Mouse (Mus musculus) bone marrow macrophage, adult 2 months (primary cell): Measurements from ENCODE around the gene Phxr2. TPM values are rescaled to one million over a fixed set of nuclear protein-coding genes. Genes with fewer than 3 reads are reported as not detected.

Source experiments
- H3K27ac ChIP-seq: 2 replicates; pipeline ENCODE4 v1.5.1; 2012; ENCODE audit warnings: low read depth, low read length; ENCODE audit not compliant: insufficient read depth
- H3K4me1 ChIP-seq: 2 replicates; pipeline ENCODE4 v1.6.1; 2012; ENCODE audit warnings: low read length; ENCODE audit not compliant: control insufficient read depth, insufficient read depth
- H3K4me3 ChIP-seq: 2 replicates; pipeline ENCODE4 v1.5.1; 2012; ENCODE audit warnings: mild to moderate bottlenecking, low read length, moderate library complexity; ENCODE audit not compliant: insufficient read depth
- CTCF ChIP-seq: IDR thresholded peaks from 2 replicates; pipeline ENCODE4 v1.5.1; 2012; ENCODE audit warnings: low read depth, mild to moderate bottlenecking, low read length, moderate library complexity
- POLR2A ChIP-seq: IDR thresholded peaks from 2 replicates; pipeline ENCODE4 v1.6.1; 2012; ENCODE audit warnings: mild to moderate bottlenecking, low read depth, low read length, borderline replicate concordance
- polyA plus RNA-seq: library from polyadenylated mRNA; stranded (reverse); fragments of >200 nt; gene quantifications from 2 replicates; pipeline ENCODE4 v1.2.4, GENCODE M21; 2012; ENCODE audit not compliant: missing spikeins, insufficient read depth, insufficient read length

Phxr2 gene
- polyA plus RNA-seq, 1 experiment: not detected

GRCm38 (mm10) chr10:99133321-99133875 lies 7.3 kb upstream of the Phxr2 start:
- no peak overlapping the region for H3K27ac ChIP-seq
- no peak for TF ChIP-seq POLR2A
- no peak for TF ChIP-seq CTCF
- no peak overlapping the region for H3K4me3 ChIP-seq
- H3K4me1 ChIP-seq: peaks cover 28% of the 10 kb centered on the region

GRCm38 (mm10) chr10:99132595-99133272 lies 6.6 kb upstream of the Phxr2 start:
- no peak for TF ChIP-seq POLR2A
- no peak for TF ChIP-seq CTCF
- Histone ChIP-seq H3K4me1 (peaks cover 34% of the 10 kb centered on the region), H3K4me3 (no peak overlapping the region), H3K27ac (no peak overlapping the region)

DNA sequence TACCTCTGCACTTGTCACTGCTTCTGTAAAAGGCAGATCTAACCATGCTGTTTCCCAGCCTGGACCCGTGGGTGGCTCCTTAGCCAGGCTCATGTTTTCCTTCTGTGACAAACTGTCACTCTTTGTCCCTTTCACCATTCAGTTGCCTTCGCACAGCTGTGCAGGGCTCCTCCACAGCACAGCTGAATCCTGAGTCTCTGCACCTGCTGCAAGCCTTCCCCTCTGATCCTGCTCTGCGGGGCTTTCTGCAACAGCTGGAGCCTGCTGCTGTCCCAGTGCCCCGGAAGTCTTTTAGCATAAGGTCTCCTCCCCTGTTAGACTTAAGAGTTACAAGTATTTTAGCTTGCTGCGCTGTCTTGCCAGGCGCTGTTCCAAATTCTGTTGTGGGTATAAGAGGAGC lies 6.1 kb upstream of the Phxr2 start:
- peaks cover 40% of the 10 kb centered on the region for H3K4me1 ChIP-seq
- no peak overlapping the region for H3K4me3 ChIP-seq
- no peak overlapping the region for H3K27ac ChIP-seq
- TF ChIP-seq CTCF: no peak
- no peak for TF ChIP-seq POLR2A

- Histone ChIP-seq H3K4me1 (peaks cover 43% of the 10 kb centered on the region), H3K27ac (peak overlapping the region; percentile 84)
These were observed 5.2 kb upstream of the Phxr2 start for GRCm38 (mm10) chr10:99131298-99131697.

DNA sequence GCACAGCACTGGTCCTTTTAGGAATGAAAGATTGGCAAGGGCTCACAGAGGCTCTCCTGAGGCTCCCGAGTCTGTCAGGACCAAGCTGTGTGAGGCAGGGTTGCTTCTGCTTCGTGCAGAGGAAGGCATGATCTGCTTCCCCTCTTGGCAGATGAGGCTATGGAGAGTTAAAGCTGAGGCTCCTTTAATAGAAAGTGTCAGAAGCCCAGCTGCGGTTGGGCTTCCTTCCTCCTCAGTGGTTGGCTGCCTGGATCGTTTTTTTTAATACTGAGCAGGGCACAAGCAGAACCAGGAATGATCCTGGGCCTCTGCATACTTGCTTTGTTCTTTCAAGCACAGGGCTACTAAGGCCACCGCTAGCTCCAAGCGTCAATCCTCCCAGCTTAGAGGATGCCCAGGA lies 4.5 kb upstream of the Phxr2 start:
- peak overlapping the region; percentile 93 for H3K27ac ChIP-seq
- H3K4me3 ChIP-seq: peak overlapping the region; percentile 55
- peaks cover 41% of the 10 kb centered on the region for H3K4me1 ChIP-seq
- no peak for TF ChIP-seq POLR2A
- TF ChIP-seq CTCF: no peak

More at GRCm38 (mm10) chr10:99131298-99131697, 5.2 kb upstream of the Phxr2 start:
- H3K4me3 ChIP-seq: no peak overlapping the region
- TF ChIP-seq CTCF (no peak), POLR2A (no peak)

- Histone ChIP-seq H3K4me1 (peaks cover 41% of the 10 kb centered on the region), H3K27ac (peak overlapping the region; percentile 67), H3K4me3 (no peak overlapping the region; the same call in 1 of the 2 replicates)
- TF ChIP-seq POLR2A (no peak), CTCF (no peak)
These were observed 1.7 kb upstream of the Phxr2 start for GRCm38 (mm10) chr10:99127691-99128261.

DNA sequence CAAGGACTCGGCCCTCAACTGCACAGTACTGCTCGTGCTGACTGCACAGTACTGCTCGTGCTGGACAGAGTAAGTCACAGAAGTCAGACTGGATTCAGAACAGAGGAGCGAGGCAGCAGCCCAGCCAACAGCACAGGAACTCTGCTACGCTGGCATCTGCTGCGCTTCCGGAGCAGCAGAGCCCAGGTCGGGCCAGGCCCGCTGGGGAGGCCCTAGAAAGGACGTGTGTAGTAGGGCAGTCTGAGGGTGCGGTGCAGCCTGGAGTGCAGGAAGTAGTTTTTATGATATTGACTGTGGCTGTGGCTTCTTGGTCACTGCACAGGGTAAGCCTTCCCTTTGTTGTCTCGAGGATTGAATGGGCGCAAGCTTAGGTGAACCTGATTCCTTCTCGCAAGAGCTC lies 829 bp upstream of the Phxr2 start:
- H3K27ac ChIP-seq: no peak overlapping the region
- TF ChIP-seq CTCF: no peak
- TF ChIP-seq POLR2A: no peak
- H3K4me3 ChIP-seq: no peak overlapping the region
- peaks cover 43% of the 10 kb centered on the region for H3K4me1 ChIP-seq

DNA sequence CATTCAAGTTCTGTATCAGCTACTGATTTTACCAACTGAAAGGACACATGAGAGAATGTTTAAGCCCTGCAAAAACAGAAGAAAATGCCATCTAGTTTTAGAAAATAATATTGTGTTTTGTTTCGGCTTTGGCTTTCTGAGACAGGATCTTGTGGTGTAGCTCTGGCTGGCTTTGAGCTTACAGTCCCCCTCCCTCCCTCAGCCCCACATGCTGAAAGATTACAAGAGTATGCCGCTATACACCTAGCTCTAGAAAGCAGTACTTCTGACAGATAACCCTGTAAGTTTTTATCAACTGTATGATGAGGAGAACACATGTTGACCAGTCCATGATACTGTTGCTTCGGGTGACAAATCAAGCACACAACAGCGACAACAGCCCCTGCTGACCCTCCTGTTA lies 6.7 kb downstream of the Phxr2 start:
- Histone ChIP-seq H3K27ac (no peak overlapping the region), H3K4me3 (no peak overlapping the region), H3K4me1 (peaks cover 2% of the 10 kb centered on the region)
- TF ChIP-seq POLR2A (no peak), CTCF (no peak)

DNA sequence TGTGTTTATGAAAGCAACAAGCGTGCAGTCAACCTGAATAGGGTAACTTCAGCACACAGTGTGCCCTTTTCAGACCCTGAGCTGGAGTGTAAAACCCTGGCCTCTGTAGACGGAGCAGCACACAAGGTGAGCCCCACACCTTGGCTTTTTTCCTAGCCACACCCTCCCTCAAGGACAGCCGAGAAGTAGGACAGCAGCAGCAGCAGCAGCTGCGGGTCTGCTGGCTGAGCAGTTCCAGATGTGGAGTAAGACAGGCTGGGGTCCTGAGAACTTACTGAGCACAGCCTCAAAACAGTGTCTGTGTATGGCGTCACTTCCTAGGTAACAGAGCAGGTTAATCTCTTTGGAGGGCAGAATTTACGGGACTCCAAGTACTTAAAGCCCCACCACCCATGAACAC lies 7.4 kb downstream of the Phxr2 start:
- no peak overlapping the region for H3K27ac ChIP-seq
- peaks cover 2% of the 10 kb centered on the region for H3K4me1 ChIP-seq
- H3K4me3 ChIP-seq: no peak overlapping the region
- no peak for TF ChIP-seq POLR2A
- TF ChIP-seq CTCF: no peak

- H3K4me1 ChIP-seq: peaks cover 2% of the 10 kb centered on the region; the same call in 1 of the 2 replicates
- H3K27ac ChIP-seq: no peak overlapping the region
- H3K4me3 ChIP-seq: no peak overlapping the region
- TF ChIP-seq CTCF (no peak), POLR2A (no peak)
These were observed 8.2 kb downstream of the Phxr2 start for GRCm38 (mm10) chr10:99117876-99118275.
